Mouse (Mus musculus): ENCODE results near the gene Mcpt8.
A peak's percentile ranks its signal among the peaks of the same experiment; 100 is the strongest.
"Not testable (repeated sequence)": the region's sequence is repeated elsewhere in the genome, so short reads cannot be mapped to it uniquely, and the experiment has no call there.

Mcpt8 gene

GRCm38 (mm10) chr14:56085167-56085566, at the start of gene Mcpt8:
TSS of gene Mcpt8 (minus strand) at chr14:56085273.
- DNase-seq = no peak

DNA sequence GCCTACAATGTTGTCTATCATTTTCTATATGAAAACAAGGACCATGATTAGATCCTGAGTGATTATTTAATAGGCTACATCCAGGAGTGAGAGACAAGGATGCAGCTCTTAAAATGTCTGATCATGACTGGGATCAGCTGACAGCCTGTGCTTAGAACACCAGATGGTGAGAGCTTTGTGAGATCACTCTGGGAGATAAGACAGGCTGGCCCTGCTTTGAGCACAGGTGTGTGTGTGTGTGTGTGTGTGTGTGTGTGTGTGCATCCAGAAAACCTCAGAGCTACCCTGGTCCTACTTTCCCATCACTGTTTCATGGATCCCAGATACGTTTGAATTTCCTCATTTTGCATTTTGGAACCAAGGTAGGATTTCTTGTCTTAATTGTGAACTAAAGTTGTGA, 48.6 kb upstream of the Mcpt8 start:
- peak; percentile 19 for DNase-seq

- not testable (repeated sequence) for DNase-seq
These were observed 47.4 kb upstream of the Mcpt8 start, which contains the start of gene Gzmd for GRCm38 (mm10) chr14:56132508-56132907. TSS of gene Gzmd (minus strand) at chr14:56132608.

DNA sequence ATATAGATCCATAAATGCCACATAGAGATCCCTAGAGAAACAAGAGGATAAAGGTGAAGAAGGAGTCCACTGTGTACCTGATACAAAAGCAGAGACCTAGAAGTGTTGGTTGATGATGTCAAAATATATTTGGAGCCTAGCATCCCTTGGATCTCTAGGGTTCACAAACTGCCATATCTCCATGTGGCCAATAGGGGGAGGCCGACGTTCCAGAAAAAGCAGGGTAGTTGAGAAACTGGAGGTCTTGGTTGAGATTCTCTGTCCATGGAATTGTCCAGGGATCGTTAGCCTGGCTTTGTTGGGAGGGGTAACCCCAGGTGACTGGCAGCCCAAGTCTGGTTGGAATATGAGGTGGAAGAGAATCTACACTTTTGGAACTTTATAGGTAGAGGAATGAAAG, 43.3 kb upstream of the Mcpt8 start:
- no peak for DNase-seq

- no peak for DNase-seq
These were observed 38.4 kb upstream of the Mcpt8 start for GRCm38 (mm10) chr14:56123516-56123915.

DNA sequence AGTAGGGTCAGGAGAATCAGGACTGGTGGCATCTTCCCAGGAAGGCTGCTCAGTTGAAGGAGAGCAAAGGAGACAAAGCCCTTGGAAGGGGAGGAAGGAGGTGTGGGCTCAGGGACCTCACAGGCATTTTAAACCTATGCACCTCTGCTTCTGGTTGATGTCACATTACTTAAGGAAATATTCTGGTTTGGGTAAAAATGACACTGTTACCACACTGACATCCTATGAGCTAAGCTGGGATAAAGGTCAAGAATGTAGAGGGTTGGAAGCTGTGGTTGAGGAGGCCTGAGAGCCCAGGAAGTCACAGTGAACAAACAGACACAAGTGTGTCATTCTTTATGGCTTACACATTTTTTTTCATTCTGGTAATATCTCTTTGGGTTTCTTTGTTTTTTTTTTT, 35.5 kb upstream of the Mcpt8 start, which contains the start of gene Gzme:
Gzme (minus strand) TSS at position 101 of the 400 bp plus-strand sequence.
- DNase-seq = no peak

- not testable (repeated sequence) for DNase-seq
These were observed 30.6 kb upstream of the Mcpt8 start for GRCm38 (mm10) chr14:56115531-56116310.

DNA sequence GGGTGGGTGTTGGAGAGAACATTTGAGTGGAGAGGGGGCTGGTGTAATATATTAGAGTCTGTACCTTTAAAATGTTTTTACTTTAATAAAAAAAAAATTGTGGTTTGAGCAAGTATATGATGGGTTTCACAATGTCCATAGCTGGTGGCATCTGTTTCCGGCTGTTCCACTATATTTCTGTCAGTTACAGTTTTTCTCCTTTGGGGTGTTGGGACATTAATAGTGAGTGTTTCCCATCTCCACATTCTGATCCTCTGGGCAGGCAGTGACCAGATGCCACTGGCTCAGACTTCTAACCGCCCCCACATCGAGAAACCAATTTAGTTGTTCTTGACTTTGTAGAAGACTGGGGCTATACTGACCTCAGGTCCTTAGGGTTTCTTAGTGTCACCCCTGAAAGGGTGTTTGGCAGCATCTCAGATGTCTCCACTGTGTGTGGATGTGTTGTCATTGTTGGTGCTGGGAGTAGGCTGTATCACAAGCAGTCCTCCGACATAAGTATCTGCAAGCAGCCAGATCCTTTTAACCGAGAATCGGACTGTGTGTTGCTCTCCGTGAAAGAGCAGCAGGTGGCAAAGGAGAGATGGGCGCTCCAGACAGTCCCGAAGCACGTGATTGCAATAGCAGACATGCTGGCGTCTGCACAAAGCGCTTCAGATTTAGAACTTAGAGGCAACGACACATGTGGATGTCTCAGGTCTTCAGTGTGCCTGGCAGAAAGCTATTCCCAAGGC, 20.5 kb upstream of the Mcpt8 start:
- DNase-seq = no peak

DNA sequence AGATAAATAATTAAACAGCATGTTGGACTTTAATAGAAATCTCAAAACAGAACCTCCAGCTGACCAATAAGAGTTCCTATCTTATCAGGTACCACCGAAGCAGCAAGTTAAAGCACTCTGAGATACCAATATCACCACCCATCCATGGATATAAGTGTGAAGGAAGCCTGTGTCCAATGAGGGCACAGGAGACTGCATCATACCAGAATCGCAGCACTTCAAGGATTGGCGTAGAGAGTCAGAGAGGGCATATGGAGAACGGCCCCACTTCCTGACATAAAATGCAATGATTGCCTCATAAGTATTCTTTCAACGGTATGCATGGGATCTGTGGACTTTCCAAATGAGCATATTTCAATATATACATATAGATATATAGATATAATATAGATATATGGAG, 19.9 kb upstream of the Mcpt8 start:
- no peak for DNase-seq

GRCm38 (mm10) chr14:56103452-56103851, 18.4 kb upstream of the Mcpt8 start:
- no peak for DNase-seq

GRCm38 (mm10) chr14:56102386-56102785, 17.3 kb upstream of the Mcpt8 start, which contains the start of gene Ctsg:
TSS of gene Ctsg (minus strand) at chr14:56102574.
- no peak for DNase-seq

DNA sequence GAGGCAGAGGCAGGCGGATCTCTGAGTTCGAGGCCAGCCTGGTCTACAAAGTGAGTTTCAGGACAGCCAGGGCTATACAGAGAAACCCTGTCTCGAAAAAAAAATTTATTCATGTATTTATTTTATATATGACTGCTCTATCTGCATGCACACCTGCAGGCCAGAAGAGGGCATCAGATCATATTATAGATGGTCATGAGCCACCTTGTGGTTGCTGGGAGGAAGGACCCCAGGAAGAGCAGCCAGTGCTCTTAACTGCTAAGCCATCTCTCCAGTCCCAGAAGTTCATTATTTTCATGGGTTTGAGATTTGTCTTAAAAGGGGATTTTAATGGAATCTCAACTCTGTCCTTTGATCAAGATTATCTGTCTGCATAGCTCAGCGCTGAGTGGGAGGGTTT, 13.9 kb upstream of the Mcpt8 start:
- DNase-seq = no peak

DNA sequence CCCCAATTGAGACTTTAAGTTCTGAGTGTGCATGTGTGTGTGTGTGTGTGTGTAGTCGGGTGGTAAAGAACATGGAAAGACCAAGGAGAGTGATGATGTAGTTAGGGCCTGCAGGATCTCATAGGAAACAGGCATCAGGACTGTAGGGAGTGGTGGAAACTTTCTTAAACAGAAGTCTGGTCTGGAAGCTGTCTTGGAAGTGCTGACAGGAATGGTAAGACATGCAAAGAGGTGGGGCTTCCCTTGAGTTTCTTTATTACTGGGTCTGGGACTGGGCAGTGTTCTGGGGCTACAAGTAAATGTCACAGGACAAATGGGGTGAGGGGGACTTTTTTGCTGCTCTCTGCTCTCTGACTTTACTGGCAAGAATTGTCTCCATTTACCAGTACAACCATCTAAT, 12.5 kb upstream of the Mcpt8 start:
- no peak for DNase-seq

- no peak for DNase-seq
These were observed 8.3 kb upstream of the Mcpt8 start for GRCm38 (mm10) chr14:56093353-56093752.

DNA sequence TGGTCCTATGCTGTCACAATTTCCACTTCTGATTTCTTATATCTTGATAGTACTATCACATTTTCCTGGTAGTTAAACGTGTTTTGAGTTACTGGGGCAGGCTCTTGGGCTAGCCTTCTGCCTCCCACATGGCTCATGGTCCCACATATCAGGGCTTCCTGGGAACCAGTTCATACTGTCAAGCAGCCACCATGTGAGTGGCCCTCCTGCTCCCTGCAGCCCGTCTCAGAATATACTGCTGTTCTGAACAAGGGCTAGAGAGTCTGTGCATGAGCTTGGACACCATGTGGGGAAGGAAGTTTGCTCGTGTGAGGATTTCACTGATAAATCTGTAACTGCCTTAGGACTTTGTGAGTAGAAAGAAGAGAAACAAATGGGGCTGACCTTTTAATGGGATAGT, 1.6 kb upstream of the Mcpt8 start:
- DNase-seq = no peak

DNA sequence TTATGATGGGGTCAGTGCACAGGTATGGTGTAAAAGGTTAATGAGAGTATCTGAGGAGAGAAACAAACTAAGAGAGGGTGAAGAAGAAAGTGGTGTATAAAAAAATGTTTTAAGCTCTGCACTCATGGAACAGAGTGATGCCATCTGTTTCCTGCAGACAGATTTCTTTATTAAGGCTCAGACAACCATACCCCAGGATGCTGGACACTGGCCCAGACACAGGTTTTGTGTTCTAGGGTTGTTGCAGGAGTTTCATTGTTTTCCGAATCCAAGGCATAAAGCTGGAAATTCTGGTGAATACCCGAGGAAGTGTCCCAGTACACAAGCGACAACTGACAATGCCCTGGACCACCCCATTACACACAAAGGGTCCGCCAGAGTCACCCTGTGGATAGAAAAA, 3.1 kb downstream of the Mcpt8 start:
- DNase-seq = peak; percentile 59

GRCm38 (mm10) chr14:56062213-56062612, 22.9 kb downstream of the Mcpt8 start, which contains the start of gene Mcpt4:
TSS of gene Mcpt4 (minus strand) at chr14:56062313.
- not testable (repeated sequence) for DNase-seq

- DNase-seq = no peak
These were observed 27.4 kb downstream of the Mcpt8 start for GRCm38 (mm10) chr14:56057722-56058121.

DNA sequence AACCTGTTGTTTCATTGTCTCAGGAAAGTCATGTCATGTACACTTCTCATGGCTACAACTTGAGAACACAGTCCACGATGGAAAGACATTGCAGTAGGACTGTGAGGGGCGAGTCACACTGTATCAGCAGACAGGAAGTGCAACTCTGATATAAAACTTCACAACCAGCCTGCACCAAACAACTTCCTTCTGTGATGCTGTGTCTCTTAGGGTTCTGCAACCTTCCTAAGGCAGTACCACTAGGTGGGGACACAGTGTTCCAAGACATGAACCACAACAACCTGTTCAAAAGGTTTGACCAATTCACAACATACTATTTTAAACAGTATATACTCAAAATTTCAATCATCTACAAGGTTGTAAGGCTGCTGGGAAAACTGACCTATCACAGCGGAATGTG, 29.7 kb downstream of the Mcpt8 start:
- DNase-seq = no peak

DNA sequence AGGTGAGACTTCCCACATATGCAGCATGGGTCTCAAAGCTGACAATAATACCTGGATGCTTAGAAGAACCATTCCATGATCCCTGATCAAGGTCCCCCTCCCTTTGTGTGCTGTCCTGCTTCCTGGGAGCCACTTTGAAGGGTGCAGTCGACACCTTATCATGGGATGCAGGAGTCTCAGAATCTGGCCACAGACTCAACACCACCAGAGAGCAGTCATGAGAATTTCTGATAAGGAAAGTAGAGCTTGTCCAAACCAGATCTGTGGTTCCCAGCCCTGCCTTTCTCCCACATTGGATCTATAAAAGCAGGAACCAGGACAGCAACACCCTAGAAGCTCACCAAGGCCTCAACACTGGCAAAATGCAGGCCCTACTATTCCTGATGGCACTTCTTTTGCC, 43.3 kb downstream of the Mcpt8 start, which contains the start of gene Mcpt2:
Mcpt2 (plus strand) TSS at position 250 of the 400 bp plus-strand sequence.
- DNase-seq = not testable (repeated sequence)

DNA sequence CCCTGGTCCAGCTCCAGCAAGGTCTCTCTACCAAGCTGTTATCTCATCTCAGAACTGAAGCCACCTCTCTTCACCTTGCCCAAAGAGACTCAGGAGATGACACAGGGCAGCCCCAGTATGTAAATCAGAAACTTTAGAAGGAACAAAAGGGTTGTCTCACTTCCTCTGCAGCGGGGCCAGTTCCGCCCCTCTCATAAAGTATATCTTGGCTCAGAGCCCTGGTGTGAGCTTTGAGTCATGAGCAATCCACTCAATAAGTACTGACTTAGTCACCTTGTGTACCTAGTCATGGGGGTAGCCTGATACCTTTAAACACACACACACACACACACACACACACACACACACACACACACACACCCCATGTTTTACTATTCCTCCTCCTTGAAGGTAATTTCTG, 50.6 kb downstream of the Mcpt8 start:
- no peak for DNase-seq

Measured in cerebellum, adult 9-10 months (tissue).